Comparison of ENCODE assay signal across 16 mouse cellular contexts in genomic region chr1:126491412-126491811, GRCm38 (mm10).
DNase-seq lines count a peak whose midpoint lies in the region; ATAC-seq lines count a peak whose summit lies in the region.
"Had no signal": no experiment of that assay in that cellular context is flagged by ENCODE, and none has a peak within 500 bp of the region (broad histone marks: within the 10 kb centered on the region; RNA-seq: fewer than 3 reads in every experiment).

No protein-coding gene starts in this region.

- H3K9ac ChIP-seq in embryonic facial prominence, embryonic 11.5 days (replicated peaks; ENCODE audit: low read length), result no peak overlapping the region
- H3K9ac ChIP-seq in lung, embryonic 16.5 days (ENCODE audit: low read length), result no peak overlapping the region; the same call in 1 of the 2 replicates
- no peak overlapping the region for H3K9ac ChIP-seq in limb, embryonic 13.5 days
- H3K9ac ChIP-seq in neural tube, embryonic 14.5 days (replicated peaks; ENCODE audit: low read depth, low read length), result no peak overlapping the region
- H3K9ac ChIP-seq: heart, embryonic 13.5 days; liver, postnatal 0 days had no signal

- peak overlapping the region; percentile 3; the same call in 1 of the 2 replicates for H3K4me2 ChIP-seq in embryonic facial prominence, embryonic 11.5 days (ENCODE audit: low read depth, low read length)
- H3K4me2 ChIP-seq in lung, embryonic 16.5 days (ENCODE audit: low read depth, low read length), result peak overlapping the region; percentile 77
- peak overlapping the region; percentile 96 for H3K4me2 ChIP-seq in limb, embryonic 13.5 days (replicated peaks)
- H3K4me2 ChIP-seq in neural tube, embryonic 14.5 days (ENCODE audit: low read depth, low read length), result peak overlapping the region; percentile 72

- H3K36me3 ChIP-seq in embryonic facial prominence, embryonic 11.5 days (replicated peaks; ENCODE audit: control insufficient read depth, insufficient read depth, low read depth, low read length), result no peaks in the 10 kb centered on the region
- no peaks in the 10 kb centered on the region for H3K36me3 ChIP-seq in embryonic facial prominence, embryonic 10.5 days (replicated peaks)
- H3K36me3 ChIP-seq in lung, embryonic 16.5 days (ENCODE audit: control insufficient read depth, insufficient read depth, low read length), result no peaks in the 10 kb centered on the region
- H3K36me3 ChIP-seq in limb, embryonic 13.5 days, result no peaks in the 10 kb centered on the region
- no peaks in the 10 kb centered on the region for H3K36me3 ChIP-seq in neural tube, embryonic 14.5 days (ENCODE audit: control insufficient read depth, insufficient read depth, low read length)
- H3K36me3 ChIP-seq: heart, embryonic 13.5 days had no signal

- 0 out of 2 replicates have a peak, but pooled peaks cover 3% of the 10 kb centered on the region for H3K4me1 ChIP-seq in embryonic facial prominence, embryonic 11.5 days (ENCODE audit: control insufficient read depth, insufficient read depth, low read length)
- H3K4me1 ChIP-seq in embryonic facial prominence, embryonic 10.5 days, result peaks cover 26% of the 10 kb centered on the region
- peaks cover 29% of the 10 kb centered on the region for H3K4me1 ChIP-seq in lung, embryonic 16.5 days (replicated peaks; ENCODE audit: control insufficient read depth, insufficient read depth, low read length)
- peaks cover 12% of the 10 kb centered on the region for H3K4me1 ChIP-seq in limb, embryonic 13.5 days
- H3K4me1 ChIP-seq in neural tube, embryonic 14.5 days (ENCODE audit: control insufficient read depth, insufficient read depth, low read length), result peaks cover 24% of the 10 kb centered on the region

- H3K4me3 ChIP-seq in embryonic facial prominence, embryonic 11.5 days (ENCODE audit: low read depth, low read length), result no peak overlapping the region
- no peak overlapping the region for H3K4me3 ChIP-seq in embryonic facial prominence, embryonic 10.5 days
- peak overlapping the region; percentile 60 for H3K4me3 ChIP-seq in lung, embryonic 16.5 days (ENCODE audit: low read length)
- H3K4me3 ChIP-seq in limb, embryonic 13.5 days, result no peak overlapping the region
- H3K4me3 ChIP-seq in neural tube, embryonic 14.5 days (ENCODE audit: low read depth, low read length), result 0 out of 2 replicates have a peak overlapping the region, but pooled peaks have one; percentile 54
- H3K4me3 ChIP-seq: myocyte had no signal

- no peaks in the 10 kb centered on the region for H3K9me3 ChIP-seq in embryonic facial prominence, embryonic 11.5 days (replicated peaks; ENCODE audit: control insufficient read depth, low read length)
- H3K9me3 ChIP-seq in embryonic facial prominence, embryonic 10.5 days, result no peaks in the 10 kb centered on the region
- H3K9me3 ChIP-seq in lung, embryonic 16.5 days (ENCODE audit: control insufficient read depth, low read length), result no peaks in the 10 kb centered on the region
- H3K9me3 ChIP-seq in limb, embryonic 13.5 days, result no peaks in the 10 kb centered on the region
- H3K9me3 ChIP-seq in neural tube, embryonic 14.5 days (ENCODE audit: control insufficient read depth, low read length), result no peaks in the 10 kb centered on the region
- H3K9me3 ChIP-seq: heart, embryonic 13.5 days had no signal

- H3K27me3 ChIP-seq in embryonic facial prominence, embryonic 11.5 days (ENCODE audit: control insufficient read depth, insufficient read depth, low read length), result no peaks in the 10 kb centered on the region; the same call in 1 of the 2 replicates
- H3K27me3 ChIP-seq in embryonic facial prominence, embryonic 10.5 days (replicated peaks; ENCODE audit: low read depth, poor library complexity, severe bottlenecking), result peaks cover 50% of the 10 kb centered on the region
- H3K27me3 ChIP-seq in lung, embryonic 16.5 days (ENCODE audit: control insufficient read depth, insufficient read depth, low read depth, low read length), result no peaks in the 10 kb centered on the region
- 0 out of 2 replicates have a peak, but pooled peaks cover 5% of the 10 kb centered on the region for H3K27me3 ChIP-seq in limb, embryonic 13.5 days
- no peaks in the 10 kb centered on the region for H3K27me3 ChIP-seq in neural tube, embryonic 14.5 days (ENCODE audit: control insufficient read depth, insufficient read depth, low read length)
- H3K27me3 ChIP-seq: CH12.LX had no signal

- 72% methylated on average over 5 of the region's 5 CpGs for WGBS in embryonic facial prominence, embryonic 11.5 days
- WGBS in embryonic facial prominence, embryonic 10.5 days, result 77% methylated on average over 5 of the region's 5 CpGs
- WGBS in lung, embryonic 16.5 days, result 63% methylated on average over 5 of the region's 5 CpGs
- 77% methylated on average over 5 of the region's 5 CpGs for WGBS in limb, embryonic 13.5 days
- 87% methylated on average over 5 of the region's 5 CpGs for WGBS in neural tube, embryonic 14.5 days

- ATAC-seq in embryonic facial prominence, embryonic 11.5 days (replicated peaks; ENCODE audit: insufficient number of reproducible peaks, low FRiP score, low TSS enrichment, low read depth), result no peak
- no peak for ATAC-seq in lung, embryonic 16.5 days (ENCODE audit: low read depth)
- no peak for ATAC-seq in limb, embryonic 13.5 days (ENCODE audit: low FRiP score, low read depth)
- ATAC-seq in neural tube, embryonic 14.5 days (ENCODE audit: low read depth), result 0 out of 2 replicates have a peak, but pooled peaks have one; percentile 7
- ATAC-seq: activated CD4-positive, CD25-positive, alpha-beta regulatory T cell, adult 4 months; liver, postnatal 0 days had no signal

- no peak for DNase-seq in embryonic facial prominence, embryonic 11.5 days (ENCODE audit: low spot score)
- no peak for DNase-seq in embryonic facial prominence, embryonic 10.5 days (ENCODE audit: low spot score)
- DNase-seq in lung, postnatal 14 days, result no peak
- no peak for DNase-seq in retina, postnatal 1 day
- DNase-seq in gastrocnemius, adult 18-20 months (ENCODE audit: low spot score), result no peak
- DNase-seq: cerebellum, adult 11-12 months; gastrocnemius, postnatal 10 days; kidney, adult 9 months; liver, postnatal 0 days had no signal

- H3K27ac ChIP-seq in embryonic facial prominence, embryonic 11.5 days (replicated peaks; ENCODE audit: low read depth, low read length), result no peak overlapping the region
- H3K27ac ChIP-seq in embryonic facial prominence, embryonic 10.5 days (replicated peaks), result no peak overlapping the region
- no peak overlapping the region; the same call in 1 of the 2 replicates for H3K27ac ChIP-seq in lung, embryonic 16.5 days (ENCODE audit: low read length)
- no peak overlapping the region for H3K27ac ChIP-seq in limb, embryonic 13.5 days
- no peak overlapping the region for H3K27ac ChIP-seq in neural tube, embryonic 14.5 days (ENCODE audit: low read depth, low read length)
- H3K27ac ChIP-seq: heart, embryonic 13.5 days had no signal

Comparison
In these comparisons a context has a peak if more than half of its experiments do, and no peak if none do; other contexts are left out.
1. H3K4me2 ChIP-seq: peak in every context shown above with its lines; median percentile 96 in limb, embryonic 13.5 days; 77 in lung, embryonic 16.5 days; 72 in neural tube, embryonic 14.5 days; 3 in embryonic facial prominence, embryonic 11.5 days.
2. H3K4me3 ChIP-seq: peak in lung, embryonic 16.5 days (single experiment) and neural tube, embryonic 14.5 days (single experiment); none in embryonic facial prominence, embryonic 11.5 days (single experiment), embryonic facial prominence, embryonic 10.5 days (single experiment) and limb, embryonic 13.5 days (single experiment).